Mouse (Mus musculus): ENCODE measurements around the gene Ing4. TPM values are rescaled to one million over a fixed set of nuclear protein-coding genes. Genes with fewer than 3 reads are reported as not detected.

The Ing4 gene
- total RNA-seq, 2 experiments from 2014 or later = 56.9 to 65.7 TPM

DNA sequence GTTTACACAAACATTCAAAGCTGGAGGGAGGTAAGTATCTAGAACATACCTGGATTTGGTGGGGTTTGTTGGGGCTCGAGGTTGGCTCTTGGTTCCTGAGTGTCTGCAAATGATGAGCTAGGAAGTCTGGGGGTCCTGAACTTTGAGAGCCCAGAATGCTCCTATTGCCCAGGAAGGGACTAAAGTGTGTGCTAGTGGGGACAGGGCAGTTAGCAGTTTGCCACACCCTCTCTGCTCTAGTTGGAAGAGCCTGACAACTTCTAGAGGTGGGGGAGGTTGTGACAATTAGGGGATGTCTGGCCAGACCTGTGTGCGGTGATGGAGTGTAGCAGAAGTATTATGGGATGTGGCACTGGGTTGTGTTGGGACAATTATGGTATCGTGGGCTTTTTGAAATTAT lies 55.3 kb downstream of the Ing4 start:
- DNase-seq = no peak

DNA sequence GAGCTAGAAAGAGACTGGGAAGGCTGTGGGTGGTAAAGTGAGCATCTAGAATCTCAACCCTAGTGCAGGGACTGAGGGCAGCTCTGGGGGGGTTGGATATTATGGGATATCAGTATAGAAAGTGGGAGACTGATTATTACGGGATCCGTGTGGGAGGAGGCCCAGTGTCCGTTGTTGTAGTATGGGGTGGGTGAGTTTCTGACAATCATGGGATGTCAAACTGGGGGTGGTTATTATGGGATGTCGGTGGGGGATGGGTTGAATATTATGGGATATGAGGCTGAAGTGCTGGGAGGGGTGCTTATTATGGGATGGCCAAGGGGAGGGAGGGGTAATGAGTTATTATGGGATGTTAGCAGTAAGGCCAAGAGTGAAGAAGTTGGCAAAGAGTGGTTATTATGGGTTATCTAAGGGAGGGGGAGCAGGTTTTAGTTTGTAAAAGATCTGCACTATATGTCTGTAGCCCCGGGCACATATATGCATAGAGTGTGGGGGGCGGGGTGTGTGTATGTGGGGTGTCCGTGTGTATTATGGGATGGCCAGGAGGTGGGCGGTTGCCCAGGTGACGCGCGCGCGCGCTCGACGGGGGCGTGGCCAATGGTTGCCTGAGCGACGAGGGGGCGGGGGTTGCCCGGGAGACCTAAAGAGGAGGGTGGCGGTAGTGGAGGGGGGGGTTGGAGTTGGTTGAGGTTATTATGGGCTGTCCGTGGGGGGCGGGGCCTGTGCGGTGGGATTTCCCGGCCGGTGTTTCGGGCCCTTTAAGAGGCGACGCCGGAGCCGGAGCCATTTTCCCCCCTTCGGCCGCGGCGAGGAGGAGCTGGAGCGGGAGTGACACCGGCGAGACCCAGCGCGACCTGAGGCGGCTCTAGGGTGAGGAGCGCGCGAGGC lies 56.1 kb downstream of the Ing4 start, which contains the start of gene Chd4:
TSS of gene Chd4 (plus strand) at position 591 of the 888 bp plus-strand sequence.
- peak; percentile 88 to 89 for DNase-seq

DNA sequence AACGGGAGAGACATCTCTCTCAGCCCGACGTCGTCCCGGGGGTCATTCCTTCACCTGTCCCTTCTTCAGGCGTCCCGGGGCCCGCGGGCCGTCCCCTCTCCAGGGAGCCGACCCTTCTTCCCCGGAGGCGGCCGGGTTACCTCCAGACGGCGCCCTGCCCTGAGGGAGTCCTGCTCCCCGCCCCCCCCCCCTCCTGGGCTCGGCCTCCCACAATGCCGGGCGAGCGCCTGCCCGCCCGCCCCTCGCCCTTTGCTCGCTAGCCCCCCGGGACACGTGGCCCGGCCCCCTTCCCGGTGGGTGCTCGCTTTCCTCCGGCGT lies 56.7 kb downstream of the Ing4 start:
- peak in 1 of 2 experiments; percentile 37 for DNase-seq

DNA sequence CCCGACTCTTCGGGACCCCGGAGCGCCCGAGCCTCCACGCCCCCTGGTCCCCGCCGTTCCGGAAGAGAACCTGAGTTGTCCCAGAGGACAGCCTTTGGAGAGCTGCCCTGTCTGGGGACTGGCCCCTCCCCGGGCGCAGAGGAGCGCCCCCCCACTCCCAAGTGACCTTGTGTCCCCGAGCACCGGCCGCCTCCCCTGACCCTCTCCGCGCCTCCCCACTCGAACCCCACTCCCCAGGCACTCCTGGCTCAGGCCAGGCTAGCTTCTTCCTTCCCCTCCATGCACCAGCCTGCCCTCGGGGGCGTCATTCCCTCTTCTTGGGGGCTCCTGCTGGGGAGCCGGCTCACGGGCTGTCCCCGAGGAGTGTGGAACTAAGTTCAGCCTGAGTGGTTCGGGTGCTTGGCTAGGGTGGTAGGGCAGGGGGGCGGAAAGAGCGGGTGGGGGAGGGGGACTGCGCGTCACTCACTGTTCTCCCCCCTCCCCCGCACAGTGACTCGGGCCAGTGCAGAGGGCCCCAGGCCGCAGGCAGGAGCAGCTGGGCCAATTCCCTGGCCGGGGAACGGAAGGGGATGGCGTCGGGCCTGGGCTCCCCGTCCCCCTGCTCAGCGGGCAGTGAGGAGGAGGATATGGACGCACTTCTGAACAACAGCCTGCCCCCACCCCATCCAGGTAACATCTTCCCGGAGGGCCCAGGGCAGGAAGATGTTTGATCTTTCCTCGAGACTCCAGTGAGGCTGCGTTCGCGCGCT lies 57.2 kb downstream of the Ing4 start:
- peak; percentile 40 to 58 for DNase-seq

DNA sequence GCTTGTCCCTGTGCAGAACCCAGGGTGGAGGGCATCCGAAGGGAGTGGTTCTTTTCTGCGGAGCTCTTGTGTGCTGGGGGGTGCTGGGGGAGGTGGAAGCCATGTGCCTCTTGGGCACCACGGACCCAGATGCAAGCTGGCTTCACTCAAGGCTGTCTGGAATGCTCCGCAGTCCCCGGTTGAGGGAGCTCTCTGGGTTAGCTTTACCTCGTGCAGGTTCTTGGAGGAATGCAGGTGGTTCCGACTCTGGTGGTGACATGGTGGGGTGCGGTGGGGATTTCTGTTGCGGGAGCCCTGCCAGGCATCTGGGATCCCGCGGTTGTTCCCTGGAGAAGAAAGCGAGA lies 57.8 kb downstream of the Ing4 start:
- DNase-seq = peak; percentile 34 to 48

DNA sequence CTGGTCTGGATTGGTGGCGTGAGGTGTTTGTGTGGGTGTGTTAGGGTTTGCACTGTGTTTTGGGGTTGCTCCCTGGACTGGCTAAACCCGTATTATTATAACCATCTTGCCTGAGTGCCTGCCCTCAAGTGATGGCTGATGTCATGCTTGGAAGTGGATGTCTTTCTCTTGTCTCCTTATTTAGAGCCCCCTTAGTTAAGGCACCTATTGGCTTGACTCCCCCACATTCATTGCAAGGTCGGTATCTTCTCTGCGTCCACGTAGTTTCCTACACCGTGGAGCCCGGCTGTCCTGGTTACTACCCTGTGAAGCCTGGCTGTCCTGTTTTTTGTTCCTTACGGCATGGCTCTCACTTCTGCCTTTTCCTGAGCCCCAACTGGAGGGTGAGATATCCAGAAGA lies 58.4 kb downstream of the Ing4 start:
- DNase-seq = no peak

DNA sequence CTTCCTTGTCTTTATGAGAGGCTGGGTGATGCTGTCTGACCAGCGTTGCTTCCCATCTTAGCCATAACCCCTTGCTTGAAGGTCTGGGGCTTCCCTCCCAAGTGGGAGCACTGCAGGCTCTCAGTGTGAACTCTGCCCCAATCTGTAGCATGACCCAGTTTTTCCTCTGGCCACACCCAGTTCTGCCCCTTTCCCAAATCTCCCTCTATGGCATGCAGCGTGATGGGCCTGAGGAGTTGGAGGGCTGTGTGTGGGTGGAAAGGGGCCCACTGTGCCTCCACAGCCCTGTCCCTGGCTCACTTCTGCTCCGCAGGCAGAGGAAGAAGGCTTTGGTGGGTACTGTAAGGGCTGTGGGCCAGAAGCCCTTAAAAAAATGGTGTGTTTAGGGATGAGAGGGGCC lies 59.0 kb downstream of the Ing4 start:
- no peak for DNase-seq

Small RNAs within 50 kb of the gene (microRNA-seq; reads per million reads assigned to microRNA genes)
- gene Mir7045 = 0.30 to 1.5 reads per million in 2 experiments

Other genes starting within 250 kb of the Ing4 start
- gene Spsb2, start 231.1 kb upstream of the Ing4 start, total RNA-seq (2021) = 1 to 10 TPM; 2.9 to 3.1 TPM
- 100 to 1,000 TPM; 731 to 778 TPM for gene Tpi1, start 225.5 kb upstream of the Ing4 start, total RNA-seq (2021)
- gene Usp5, start 210.3 kb upstream of the Ing4 start, total RNA-seq (2021) = 100 to 1,000 TPM; 174 to 188 TPM
- gene Cdca3, start 210.2 kb upstream of the Ing4 start, total RNA-seq (2021) = 1 to 10 TPM in 1 of 2 experiments, under 1 TPM in 1; 0.38 to 1.2 TPM
- under 1 TPM in 1 of 2 experiments, not detected in 1; 0.17 TPM for gene Gnb3, start 199.5 kb upstream of the Ing4 start, total RNA-seq (2021)
- gene P3h3, start 182.0 kb upstream of the Ing4 start, total RNA-seq (2021) = 10 to 100 TPM; 30.4 to 37.1 TPM
- gene Gpr162, start 175.8 kb upstream of the Ing4 start, total RNA-seq (2021) = 100 to 1,000 TPM; 180 to 187 TPM
- gene Cd4, start 151.5 kb upstream of the Ing4 start, total RNA-seq (2021) = under 1 TPM in 1 of 2 experiments, not detected in 1; 0.23 TPM
- 1 to 10 TPM; 2.1 to 2.3 TPM for gene Lag3, start 128.1 kb upstream of the Ing4 start, total RNA-seq (2021)
- 1,000 to 10,000 TPM; 1,023 to 1,087 TPM for gene Ptms, start 119.7 kb upstream of the Ing4 start, total RNA-seq (2021)
- gene Mlf2, start 108.4 kb upstream of the Ing4 start, total RNA-seq (2021) = 100 to 1,000 TPM; 630 to 652 TPM
- 100 to 1,000 TPM; 149 TPM for gene Cops7a, start 74.2 kb upstream of the Ing4 start, total RNA-seq (2021)
- gene Pianp, start 43.1 kb upstream of the Ing4 start, total RNA-seq (2021) = 100 to 1,000 TPM; 163 to 173 TPM
- 10 to 100 TPM; 43.9 to 48.9 TPM for gene Zfp384, start 30.6 kb upstream of the Ing4 start, total RNA-seq (2021)
- 10 to 100 TPM; 13.4 to 17.8 TPM for gene Acrbp, start 9.9 kb downstream of the Ing4 start, total RNA-seq (2021)
- under 1 TPM; 0.53 to 0.75 TPM for gene Lpar5, start 28.2 kb downstream of the Ing4 start, total RNA-seq (2021)
- gene Chd4, start 56.2 kb downstream of the Ing4 start, total RNA-seq (2021) = 100 to 1,000 TPM; 172 to 173 TPM
- 10 to 100 TPM; 30.2 to 34.4 TPM for gene Nop2, start 92.1 kb downstream of the Ing4 start, total RNA-seq (2021)
- 10 to 100 TPM; 67.5 to 68.9 TPM for gene Iffo1, start 105.5 kb downstream of the Ing4 start, total RNA-seq (2021)
- gene Gapdh, start 126.7 kb downstream of the Ing4 start, total RNA-seq (2021) = 1,000 to 10,000 TPM; 2,301 to 2,480 TPM
- gene Ncapd2, start 151.9 kb downstream of the Ing4 start, total RNA-seq (2021) = 10 to 100 TPM; 22.8 to 26.5 TPM
- gene Mrpl51, start 152.0 kb downstream of the Ing4 start, total RNA-seq (2021) = 10 to 100 TPM; 70.7 to 72.3 TPM
- gene Vamp1, start 175.8 kb downstream of the Ing4 start, total RNA-seq (2021) = 10 to 100 TPM; 75.3 to 80.4 TPM
- gene Tapbpl, start 192.1 kb downstream of the Ing4 start, total RNA-seq (2021) = 1 to 10 TPM; 3.3 TPM
- gene Cd27, start 197.2 kb downstream of the Ing4 start, total RNA-seq (2021) = not detected
- not detected for gene Tuba3a, start 246.3 kb downstream of the Ing4 start, total RNA-seq (2021)

All from layer of hippocampus, postnatal 36 days (tissue).